Mouse (Mus musculus): ENCODE measurements around the gene Pou2af1. TPM values are rescaled to one million over a fixed set of nuclear protein-coding genes. Genes with fewer than 3 reads are reported as not detected.

Gene Pou2af1
- total RNA-seq (2022): not detected

- DNase-seq (ENCODE audit: low spot score in 2 of 2): no peak
Observed at GRCm38 (mm10) chr9:51213023-51213728, at the start of gene Pou2af1. Gene Pou2af1 (plus strand): TSS chr9:51213708.

GRCm38 (mm10) chr9:51163989-51164388 is 49.5 kb upstream of the Pou2af1 start:
- no peak for DNase-seq (ENCODE audit: low spot score in 2 of 2)

GRCm38 (mm10) chr9:51165312-51166180 is 48.0 kb upstream of the Pou2af1 start, which contains the start of gene Gm32742:
Gene Gm32742 (minus strand): TSS chr9:51165517.
- no peak for DNase-seq (ENCODE audit: low spot score in 2 of 2)

- no peak for DNase-seq (ENCODE audit: low spot score in 2 of 2)
Observed at GRCm38 (mm10) chr9:51167954-51168353, 45.6 kb upstream of the Pou2af1 start.

GRCm38 (mm10) chr9:51168698-51169097 is 44.8 kb upstream of the Pou2af1 start:
- no peak for DNase-seq (ENCODE audit: low spot score in 2 of 2)

GRCm38 (mm10) chr9:51169133-51169532 is 44.4 kb upstream of the Pou2af1 start:
- DNase-seq (ENCODE audit: low spot score in 2 of 2): no peak

- DNase-seq (ENCODE audit: low spot score in 2 of 2): no peak
Observed at GRCm38 (mm10) chr9:51170298-51170697, 43.2 kb upstream of the Pou2af1 start.

GRCm38 (mm10) chr9:51174890-51175464 is 38.5 kb upstream of the Pou2af1 start:
- DNase-seq (ENCODE audit: low spot score in 2 of 2): no peak

GRCm38 (mm10) chr9:51175722-51176121 is 37.8 kb upstream of the Pou2af1 start:
- DNase-seq (ENCODE audit: low spot score in 2 of 2): no peak

GRCm38 (mm10) chr9:51178297-51178696 is 35.2 kb upstream of the Pou2af1 start:
- no peak for DNase-seq (ENCODE audit: low spot score in 2 of 2)

- peak; percentile 7 to 20 for DNase-seq (ENCODE audit: low spot score in 2 of 2)
Observed at GRCm38 (mm10) chr9:51180621-51181020, 32.9 kb upstream of the Pou2af1 start.

GRCm38 (mm10) chr9:51182716-51183710 is 30.5 kb upstream of the Pou2af1 start:
- no peak for DNase-seq (ENCODE audit: low spot score in 2 of 2)

- no peak for DNase-seq (ENCODE audit: low spot score in 2 of 2)
Observed at GRCm38 (mm10) chr9:51185386-51185785, 28.1 kb upstream of the Pou2af1 start.

GRCm38 (mm10) chr9:51185871-51186270 is 27.6 kb upstream of the Pou2af1 start:
- DNase-seq (ENCODE audit: low spot score in 2 of 2): no peak

GRCm38 (mm10) chr9:51190655-51191054 is 22.9 kb upstream of the Pou2af1 start:
- DNase-seq (ENCODE audit: low spot score in 2 of 2): no peak

GRCm38 (mm10) chr9:51194790-51195189 is 18.7 kb upstream of the Pou2af1 start:
- DNase-seq (ENCODE audit: low spot score in 2 of 2): no peak

GRCm38 (mm10) chr9:51208974-51209332 is 4.6 kb upstream of the Pou2af1 start:
- DNase-seq (ENCODE audit: low spot score in 2 of 2): no peak

GRCm38 (mm10) chr9:51211191-51211590 is 2.3 kb upstream of the Pou2af1 start:
- DNase-seq (ENCODE audit: low spot score in 2 of 2): no peak

GRCm38 (mm10) chr9:51213729-51214237 is 275 bp downstream of the Pou2af1 start:
- no peak for DNase-seq (ENCODE audit: low spot score in 2 of 2)

GRCm38 (mm10) chr9:51215311-51215710 is 1.8 kb downstream of the Pou2af1 start:
- no peak for DNase-seq (ENCODE audit: low spot score in 2 of 2)

GRCm38 (mm10) chr9:51215949-51216348 is 2.4 kb downstream of the Pou2af1 start:
- DNase-seq (ENCODE audit: low spot score in 2 of 2): no peak
